Mouse (Mus musculus): Measurements from ENCODE around the gene Ncam1. TPM values are rescaled to one million over a fixed set of nuclear protein-coding genes. Genes with fewer than 3 reads are reported as not detected.

The Ncam1 gene
- polyA plus RNA-seq, 1 experiment = 0.31 TPM

- peaks cover 45% of the 10 kb centered on the region for H3K27me3 ChIP-seq (replicated peaks)
- peaks cover 26% of the 10 kb centered on the region for H3K4me1 ChIP-seq
- TF ChIP-seq GATA1 (IDR thresholded peaks at IDR 0.05; ENCODE audit: borderline replicate concordance, low read length) = no peak
- H3K9me3 ChIP-seq = peaks cover 6% of the 10 kb centered on the region; the same call in 1 of the 2 replicates
- no peak overlapping the region for H3K4me3 ChIP-seq (replicated peaks)
- H3K36me3 ChIP-seq (replicated peaks; ENCODE audit: low read length) = no peaks in the 10 kb centered on the region
Observed at GRCm38 (mm10) chr9:49795881-49796280, 2.8 kb downstream of the Ncam1 start.

DNA sequence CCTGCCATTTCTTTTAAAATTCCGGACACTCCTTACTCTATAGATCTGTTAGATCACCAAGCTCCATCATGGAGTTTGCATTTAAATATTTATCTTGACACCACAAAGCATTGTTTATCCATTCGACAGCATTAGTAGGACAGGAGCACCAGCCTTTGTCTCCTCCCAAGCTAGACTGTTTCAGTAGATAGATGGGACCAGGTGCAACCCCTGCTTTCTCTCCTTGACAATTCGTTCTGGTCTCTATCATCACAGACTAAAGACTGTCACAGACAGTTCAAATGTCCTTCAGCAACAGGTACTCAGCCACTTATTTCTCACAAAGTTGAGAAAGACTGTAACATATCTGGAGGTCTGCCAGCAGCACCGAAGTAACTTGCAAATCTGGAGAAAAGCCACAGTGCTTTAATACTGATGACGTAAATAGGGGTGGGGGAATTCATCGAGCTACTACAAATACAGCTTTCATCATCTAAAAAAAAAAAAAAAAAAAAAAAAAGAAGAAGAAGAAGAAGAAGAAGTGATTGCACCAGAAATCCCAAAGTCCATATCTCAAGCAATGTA lies 4.7 kb downstream of the Ncam1 start:
- no peak overlapping the region for H3K4me3 ChIP-seq (replicated peaks)
- no peaks in the 10 kb centered on the region for H3K36me3 ChIP-seq (replicated peaks; ENCODE audit: low read length)
- peaks cover 26% of the 10 kb centered on the region for H3K4me1 ChIP-seq
- H3K9me3 ChIP-seq = peaks cover 6% of the 10 kb centered on the region; the same call in 1 of the 2 replicates
- peaks cover 36% of the 10 kb centered on the region for H3K27me3 ChIP-seq (replicated peaks)
- TF ChIP-seq FLI1 (IDR thresholded peaks at IDR 0.05; ENCODE audit: low read length) (no peak), GATA1 (IDR thresholded peaks at IDR 0.05; ENCODE audit: borderline replicate concordance, low read length) (no peak)

- Histone ChIP-seq H3K27me3 (replicated peaks) (peaks cover 28% of the 10 kb centered on the region), H3K4me1 (peaks cover 19% of the 10 kb centered on the region), H3K4me3 (replicated peaks) (no peak overlapping the region), H3K36me3 (replicated peaks; ENCODE audit: low read length) (no peaks in the 10 kb centered on the region), H3K9me3 (peaks cover 6% of the 10 kb centered on the region; the same call in 1 of the 2 replicates)
- no peak for TF ChIP-seq GATA1 (IDR thresholded peaks at IDR 0.05; ENCODE audit: borderline replicate concordance, low read length)
- no peak for TF ChIP-seq FLI1 (IDR thresholded peaks at IDR 0.05; ENCODE audit: low read length)
Observed at GRCm38 (mm10) chr9:49793241-49793640, 5.5 kb downstream of the Ncam1 start.

- H3K27me3 ChIP-seq (replicated peaks) = peaks cover 22% of the 10 kb centered on the region
- peaks cover 13% of the 10 kb centered on the region for H3K4me1 ChIP-seq
- no peak for TF ChIP-seq FLI1 (IDR thresholded peaks at IDR 0.05; ENCODE audit: low read length)
- TF ChIP-seq GATA1 (IDR thresholded peaks at IDR 0.05; ENCODE audit: borderline replicate concordance, low read length) = no peak
- H3K9me3 ChIP-seq = peaks cover 6% of the 10 kb centered on the region; the same call in 1 of the 2 replicates
- no peak overlapping the region for H3K4me3 ChIP-seq (replicated peaks)
- no peaks in the 10 kb centered on the region for H3K36me3 ChIP-seq (replicated peaks; ENCODE audit: low read length)
Observed at GRCm38 (mm10) chr9:49792646-49793045, 6.1 kb downstream of the Ncam1 start.

GRCm38 (mm10) chr9:49781016-49781772 lies 17.5 kb downstream of the Ncam1 start:
- no peaks in the 10 kb centered on the region for H3K36me3 ChIP-seq (replicated peaks; ENCODE audit: low read length)
- H3K9me3 ChIP-seq = peaks cover 12% of the 10 kb centered on the region
- H3K4me1 ChIP-seq = no peaks in the 10 kb centered on the region
- no peaks in the 10 kb centered on the region for H3K27me3 ChIP-seq (replicated peaks)
- no peak overlapping the region for H3K4me3 ChIP-seq (replicated peaks)
- no peak for TF ChIP-seq FLI1 (IDR thresholded peaks at IDR 0.05; ENCODE audit: low read length)
- no peak for TF ChIP-seq GATA1 (IDR thresholded peaks at IDR 0.05; ENCODE audit: borderline replicate concordance, low read length)

DNA sequence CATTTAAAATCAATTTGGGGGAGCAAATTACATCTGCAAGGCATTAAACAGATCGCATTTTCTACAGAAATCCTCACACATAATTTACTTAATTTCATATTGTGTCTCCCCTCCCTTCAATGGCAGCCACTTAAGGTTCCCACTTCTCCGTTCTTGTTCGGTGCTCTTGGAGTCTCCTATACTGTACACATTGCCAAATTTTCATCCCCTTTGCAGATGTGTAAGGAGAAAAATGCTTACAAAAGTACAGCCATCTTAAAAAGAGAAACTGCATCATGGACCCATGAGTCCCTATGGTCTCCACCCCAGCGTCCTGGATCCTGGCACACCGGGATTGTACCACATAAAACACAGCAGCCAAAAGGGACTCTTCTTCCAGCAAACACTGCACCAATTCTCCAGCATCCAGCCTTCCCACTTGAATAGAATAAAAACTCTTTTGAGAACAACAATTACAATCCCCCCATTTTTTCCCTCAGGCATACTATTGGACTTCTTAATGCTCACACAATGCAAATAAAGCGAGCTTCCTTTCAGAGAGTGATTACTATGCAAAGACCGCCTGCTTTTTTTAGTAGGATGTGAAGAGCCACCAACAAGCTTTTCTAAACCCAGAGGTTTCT lies 21.6 kb downstream of the Ncam1 start:
- Histone ChIP-seq H3K36me3 (replicated peaks; ENCODE audit: low read length) (no peaks in the 10 kb centered on the region), H3K4me1 (no peaks in the 10 kb centered on the region), H3K27me3 (replicated peaks) (no peaks in the 10 kb centered on the region), H3K9me3 (peaks cover 7% of the 10 kb centered on the region), H3K4me3 (replicated peaks) (no peak overlapping the region)
- TF ChIP-seq FLI1 (IDR thresholded peaks at IDR 0.05; ENCODE audit: low read length) (no peak), GATA1 (IDR thresholded peaks at IDR 0.05; ENCODE audit: borderline replicate concordance, low read length) (no peak)

DNA sequence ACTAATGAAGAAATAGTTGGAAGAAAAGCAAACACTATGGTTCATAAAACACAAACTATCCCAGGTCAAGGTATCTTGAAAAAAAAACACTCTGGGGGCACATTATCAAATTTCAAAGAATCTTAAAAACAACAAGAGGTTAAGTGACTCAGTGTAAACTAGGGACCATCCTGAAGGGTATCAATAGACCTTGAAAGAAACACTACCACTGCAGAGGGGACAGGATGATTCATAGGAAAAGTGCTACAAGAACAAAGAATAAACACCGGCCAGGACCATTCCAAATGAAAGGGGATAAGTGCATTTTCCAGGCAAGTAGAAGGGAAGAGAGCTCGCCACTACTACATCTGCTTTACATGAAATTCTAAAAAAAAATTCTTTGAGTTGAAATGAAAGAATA lies 32.1 kb downstream of the Ncam1 start:
- no peaks in the 10 kb centered on the region for H3K4me1 ChIP-seq
- no peaks in the 10 kb centered on the region for H3K27me3 ChIP-seq (replicated peaks)
- H3K9me3 ChIP-seq = no peaks in the 10 kb centered on the region
- no peak overlapping the region for H3K4me3 ChIP-seq (replicated peaks)
- TF ChIP-seq GATA1 (IDR thresholded peaks at IDR 0.05; ENCODE audit: borderline replicate concordance, low read length) = no peak
- TF ChIP-seq FLI1 (IDR thresholded peaks at IDR 0.05; ENCODE audit: low read length) = no peak
- H3K36me3 ChIP-seq (replicated peaks; ENCODE audit: low read length) = no peaks in the 10 kb centered on the region

- no peaks in the 10 kb centered on the region for H3K4me1 ChIP-seq
- no peaks in the 10 kb centered on the region for H3K36me3 ChIP-seq (replicated peaks; ENCODE audit: low read length)
- H3K27me3 ChIP-seq (replicated peaks) = no peaks in the 10 kb centered on the region
- no peak overlapping the region for H3K4me3 ChIP-seq (replicated peaks)
- TF ChIP-seq GATA1 (IDR thresholded peaks at IDR 0.05; ENCODE audit: borderline replicate concordance, low read length) = no peak
- no peak for TF ChIP-seq FLI1 (IDR thresholded peaks at IDR 0.05; ENCODE audit: low read length)
- no peaks in the 10 kb centered on the region for H3K9me3 ChIP-seq
Observed at GRCm38 (mm10) chr9:49760571-49760970, 38.2 kb downstream of the Ncam1 start.

DNA sequence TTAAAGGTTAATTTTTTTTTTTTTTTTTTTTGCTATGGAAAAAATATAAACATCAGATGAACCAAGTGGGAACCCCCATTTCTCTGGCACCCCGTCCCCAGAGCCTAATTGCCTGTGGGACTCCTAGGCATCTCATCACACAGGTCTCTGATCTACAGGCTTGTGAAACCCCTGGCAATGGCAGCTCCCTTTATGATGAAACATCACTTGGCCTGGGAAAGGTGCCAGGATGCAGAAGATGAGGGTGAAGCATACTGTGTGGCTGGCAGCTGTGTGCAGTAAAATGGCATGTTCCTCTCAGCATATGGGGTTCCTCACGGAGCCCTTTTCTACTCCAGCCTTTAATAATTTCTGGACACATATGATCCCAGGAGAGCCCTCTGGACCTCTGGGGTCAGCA lies 40.3 kb downstream of the Ncam1 start:
- no peak for TF ChIP-seq FLI1 (IDR thresholded peaks at IDR 0.05; ENCODE audit: low read length)
- Histone ChIP-seq H3K4me3 (replicated peaks) (no peak overlapping the region), H3K36me3 (replicated peaks; ENCODE audit: low read length) (no peaks in the 10 kb centered on the region), H3K9me3 (no peaks in the 10 kb centered on the region), H3K27me3 (replicated peaks) (no peaks in the 10 kb centered on the region), H3K4me1 (no peaks in the 10 kb centered on the region)

- no peak for TF ChIP-seq GATA1 (IDR thresholded peaks at IDR 0.05; ENCODE audit: borderline replicate concordance, low read length)
- no peak for TF ChIP-seq FLI1 (IDR thresholded peaks at IDR 0.05; ENCODE audit: low read length)
- H3K4me3 ChIP-seq (replicated peaks) = no peak overlapping the region
- H3K9me3 ChIP-seq = no peaks in the 10 kb centered on the region
- H3K4me1 ChIP-seq = no peaks in the 10 kb centered on the region
- H3K27me3 ChIP-seq (replicated peaks) = no peaks in the 10 kb centered on the region
- no peaks in the 10 kb centered on the region for H3K36me3 ChIP-seq (replicated peaks; ENCODE audit: low read length)
Observed at GRCm38 (mm10) chr9:49757986-49758385, 40.7 kb downstream of the Ncam1 start.

All from megakaryocyte, embryonic 14.5 days (primary cell).